Mouse (Mus musculus): ENCODE results near the gene 2310030G06Rik.

The 2310030G06Rik gene

DNA sequence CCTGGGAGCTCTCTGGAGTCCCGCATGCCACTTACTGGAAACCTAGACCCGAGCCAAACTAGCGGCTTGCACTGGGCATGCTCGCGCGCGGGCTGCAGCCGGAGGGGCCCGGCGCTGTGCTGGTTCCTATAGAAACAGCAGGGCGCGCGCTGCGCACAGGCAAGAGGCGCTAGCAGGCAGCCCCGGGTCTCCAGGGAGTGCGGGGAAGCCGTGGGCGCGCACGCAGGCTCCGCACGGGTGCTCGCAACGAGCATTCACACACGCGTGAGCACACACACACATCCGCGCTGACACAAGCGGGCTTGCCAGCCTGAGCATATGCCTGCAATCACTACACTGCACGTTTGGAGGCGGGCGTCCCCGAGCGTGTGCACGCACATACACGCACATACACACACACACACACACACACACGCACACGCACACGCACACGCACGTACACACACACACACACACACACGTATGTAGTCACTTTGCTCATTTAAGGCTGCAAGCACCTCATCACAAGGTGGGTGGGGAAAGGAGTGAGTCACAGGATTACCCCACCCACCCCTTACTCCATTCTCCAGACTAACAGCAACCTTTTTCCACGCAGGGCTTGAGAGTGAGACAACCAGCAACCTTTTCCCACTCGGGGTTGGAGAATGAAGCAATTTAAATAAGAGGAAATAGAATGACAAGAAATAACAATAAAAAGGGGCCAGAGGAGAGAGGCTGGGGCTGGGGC is 18.2 kb downstream of the 2310030G06Rik start:
- no peaks in the 10 kb centered on the region; the same call in none of the 2 replicates for H3K27me3 ChIP-seq (ENCODE audit: control insufficient read depth, insufficient read depth, low read length, poor library complexity, severe bottlenecking)
- peak; percentile 57 for DNase-seq (ENCODE audit: low read depth, low spot score)
- no peaks in the 10 kb centered on the region for H3K36me3 ChIP-seq (ENCODE audit: control insufficient read depth, insufficient read depth, low read length, poor library complexity, severe bottlenecking)

- no peak for DNase-seq (ENCODE audit: low read depth, low spot score)
- Histone ChIP-seq H3K36me3 (ENCODE audit: control insufficient read depth, insufficient read depth, low read length, poor library complexity, severe bottlenecking) (no peaks in the 10 kb centered on the region), H3K27me3 (ENCODE audit: control insufficient read depth, insufficient read depth, low read length, poor library complexity, severe bottlenecking) (no peaks in the 10 kb centered on the region; the same call in 1 of the 2 replicates)
Measured at GRCm38 (mm10) chr9:50727171-50727924, 19.0 kb downstream of the 2310030G06Rik start.

DNA sequence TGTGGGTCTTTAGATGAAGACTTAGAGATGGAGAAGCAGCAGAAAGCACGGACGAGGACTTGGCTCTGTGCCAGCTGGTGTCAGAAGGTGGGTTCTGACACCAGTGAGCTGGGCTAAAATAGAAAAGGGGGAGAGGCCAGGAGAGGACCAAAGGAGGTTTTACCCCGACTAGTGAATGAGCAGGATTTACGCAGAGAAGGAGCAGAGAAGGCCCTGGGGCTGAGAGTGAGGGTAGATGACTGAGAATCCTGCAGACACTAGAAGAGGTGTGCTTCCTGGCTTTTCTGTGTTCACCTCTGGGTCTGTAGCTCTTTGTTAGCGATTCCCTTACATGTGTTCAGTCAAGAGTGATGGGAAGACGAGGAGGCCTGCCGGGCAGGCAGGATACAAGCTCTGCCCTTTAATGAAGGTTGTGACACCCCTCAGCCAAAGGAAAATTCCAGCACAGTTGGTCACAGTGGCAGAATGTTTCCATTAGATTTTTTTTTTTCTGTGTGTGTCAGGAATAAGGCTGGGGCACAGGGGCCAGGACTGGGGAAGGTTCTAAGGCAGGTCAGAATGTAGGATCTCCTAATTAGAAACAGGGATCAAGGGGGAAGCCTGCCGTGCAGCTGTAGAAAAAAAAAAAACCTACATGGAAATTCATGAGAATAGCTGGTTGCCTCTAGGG is 20.3 kb downstream of the 2310030G06Rik start:
- no peak for DNase-seq (ENCODE audit: low read depth, low spot score)
- H3K27me3 ChIP-seq (ENCODE audit: control insufficient read depth, insufficient read depth, low read length, poor library complexity, severe bottlenecking), result no peaks in the 10 kb centered on the region; the same call in 1 of the 2 replicates
- H3K36me3 ChIP-seq (ENCODE audit: control insufficient read depth, insufficient read depth, low read length, poor library complexity, severe bottlenecking), result no peaks in the 10 kb centered on the region

DNA sequence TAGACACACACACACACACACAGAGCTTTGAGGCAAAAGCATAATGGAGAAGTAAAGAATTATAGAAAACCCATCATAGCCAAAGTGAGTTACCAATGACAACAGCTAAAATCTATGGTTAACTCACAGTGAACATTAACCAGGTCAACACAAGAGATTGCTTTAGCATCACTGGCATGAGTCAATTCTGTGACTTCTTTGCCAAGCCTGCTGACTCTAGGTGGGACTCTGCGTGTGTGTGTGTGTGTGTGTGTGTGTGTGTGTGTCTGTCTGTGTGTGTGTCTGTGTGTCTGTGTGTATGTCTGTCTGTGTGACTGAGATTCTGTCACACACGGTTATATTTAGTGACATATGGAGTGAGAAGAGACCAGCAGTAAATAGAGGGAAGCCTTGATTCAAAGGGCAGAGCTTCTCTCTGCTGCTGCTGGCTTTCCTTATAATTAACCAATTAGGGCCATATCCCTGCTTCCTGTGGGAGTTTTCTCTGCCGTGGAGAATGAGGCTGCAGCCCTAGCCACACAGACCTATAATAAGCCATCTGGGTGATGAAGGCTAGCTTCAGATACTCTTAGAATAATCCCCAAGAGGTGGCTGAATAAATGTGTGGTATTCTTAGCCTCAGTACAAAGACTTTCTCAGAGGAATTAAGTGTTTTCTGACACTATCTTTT is 21.5 kb downstream of the 2310030G06Rik start:
- Histone ChIP-seq H3K27me3 (ENCODE audit: control insufficient read depth, insufficient read depth, low read length, poor library complexity, severe bottlenecking) (no peaks in the 10 kb centered on the region; the same call in 1 of the 2 replicates), H3K36me3 (ENCODE audit: control insufficient read depth, insufficient read depth, low read length, poor library complexity, severe bottlenecking) (no peaks in the 10 kb centered on the region)
- DNase-seq (ENCODE audit: low read depth, low spot score), result no peak

GRCm38 (mm10) chr9:50724147-50724546 is 22.2 kb downstream of the 2310030G06Rik start:
- no peak for DNase-seq (ENCODE audit: low read depth, low spot score)
- no peaks in the 10 kb centered on the region for H3K36me3 ChIP-seq (ENCODE audit: control insufficient read depth, insufficient read depth, low read length, poor library complexity, severe bottlenecking)
- no peaks in the 10 kb centered on the region; the same call in 1 of the 2 replicates for H3K27me3 ChIP-seq (ENCODE audit: control insufficient read depth, insufficient read depth, low read length, poor library complexity, severe bottlenecking)

DNA sequence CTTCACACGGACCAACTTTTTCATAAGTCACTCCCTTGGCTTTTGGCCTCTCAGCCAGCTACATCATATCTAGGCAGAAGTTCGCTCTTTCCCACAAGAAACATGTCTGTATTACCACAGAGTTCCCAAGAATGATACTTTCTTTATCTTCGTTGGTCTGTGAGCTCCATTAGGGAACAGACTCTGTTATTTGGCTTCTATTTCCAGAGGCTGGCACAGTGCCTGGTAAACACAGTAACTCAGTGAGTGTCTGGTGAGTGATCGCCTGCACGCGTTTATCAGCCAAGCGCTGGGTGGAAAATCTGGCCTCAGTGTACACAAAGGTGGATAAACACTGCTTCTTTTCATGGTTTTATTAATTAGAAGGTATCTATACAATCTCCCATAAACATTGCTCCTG is 22.9 kb downstream of the 2310030G06Rik start:
- no peaks in the 10 kb centered on the region; the same call in 1 of the 2 replicates for H3K27me3 ChIP-seq (ENCODE audit: control insufficient read depth, insufficient read depth, low read length, poor library complexity, severe bottlenecking)

GRCm38 (mm10) chr9:50722451-50722911 is 23.9 kb downstream of the 2310030G06Rik start:
- Histone ChIP-seq H3K27me3 (ENCODE audit: control insufficient read depth, insufficient read depth, low read length, poor library complexity, severe bottlenecking) (no peaks in the 10 kb centered on the region; the same call in 1 of the 2 replicates), H3K36me3 (ENCODE audit: control insufficient read depth, insufficient read depth, low read length, poor library complexity, severe bottlenecking) (no peaks in the 10 kb centered on the region)
- DNase-seq (ENCODE audit: low read depth, low spot score), result no peak

More for the DNA sequence above, 22.9 kb downstream of the 2310030G06Rik start:
- no peak for DNase-seq (ENCODE audit: low read depth, low spot score)
- no peaks in the 10 kb centered on the region for H3K36me3 ChIP-seq (ENCODE audit: control insufficient read depth, insufficient read depth, low read length, poor library complexity, severe bottlenecking)

GRCm38 (mm10) chr9:50721061-50721460 is 25.3 kb downstream of the 2310030G06Rik start:
- no peaks in the 10 kb centered on the region for H3K36me3 ChIP-seq (ENCODE audit: control insufficient read depth, insufficient read depth, low read length, poor library complexity, severe bottlenecking)
- no peak for DNase-seq (ENCODE audit: low read depth, low spot score)
- H3K27me3 ChIP-seq (ENCODE audit: control insufficient read depth, insufficient read depth, low read length, poor library complexity, severe bottlenecking), result no peaks in the 10 kb centered on the region; the same call in 1 of the 2 replicates

- Histone ChIP-seq H3K27me3 (ENCODE audit: control insufficient read depth, insufficient read depth, low read length, poor library complexity, severe bottlenecking) (no peaks in the 10 kb centered on the region), H3K36me3 (ENCODE audit: control insufficient read depth, insufficient read depth, low read length, poor library complexity, severe bottlenecking) (no peaks in the 10 kb centered on the region)
- no peak for DNase-seq (ENCODE audit: low read depth, low spot score)
Measured at GRCm38 (mm10) chr9:50718878-50719277, 27.5 kb downstream of the 2310030G06Rik start.

DNA sequence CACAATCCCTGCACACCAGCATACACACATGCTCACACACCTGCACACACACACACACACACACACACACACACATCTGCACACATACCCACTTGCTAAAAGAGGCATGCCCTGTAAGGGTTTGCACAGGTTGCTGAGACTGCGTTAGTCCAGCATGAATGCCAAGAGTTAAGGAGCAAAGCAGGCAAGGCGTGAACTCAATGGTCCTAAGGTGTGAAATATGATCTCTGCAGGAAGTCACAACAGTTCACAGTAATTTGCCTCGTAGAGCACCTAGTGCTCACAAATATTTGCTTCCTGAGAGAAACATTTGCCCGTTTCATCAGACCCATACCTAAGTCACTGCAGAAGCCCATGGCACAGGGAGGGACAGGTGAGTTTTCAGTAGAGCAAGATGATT is 32.1 kb downstream of the 2310030G06Rik start:
- H3K36me3 ChIP-seq (ENCODE audit: control insufficient read depth, insufficient read depth, low read length, poor library complexity, severe bottlenecking), result no peaks in the 10 kb centered on the region
- DNase-seq (ENCODE audit: low read depth, low spot score), result no peak
- H3K27me3 ChIP-seq (ENCODE audit: control insufficient read depth, insufficient read depth, low read length, poor library complexity, severe bottlenecking), result no peaks in the 10 kb centered on the region

DNA sequence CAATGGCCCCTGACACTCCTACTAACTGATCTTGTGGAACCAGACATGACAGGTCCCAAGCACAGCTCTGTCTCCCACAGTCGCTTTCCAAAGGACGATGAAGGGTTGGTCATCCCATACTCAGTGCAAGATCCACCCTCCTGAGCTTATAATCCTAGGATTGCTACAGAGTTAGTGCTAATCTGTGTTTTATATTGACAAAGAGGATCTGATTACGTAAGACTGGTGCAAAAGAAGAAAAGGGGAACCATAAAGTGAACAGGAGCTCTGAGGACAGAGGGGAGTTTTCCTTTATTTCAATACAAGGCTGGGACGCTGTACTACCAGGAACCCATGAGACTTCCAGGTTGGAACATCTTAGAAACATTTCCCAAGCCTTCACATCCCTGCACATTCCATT is 35.0 kb downstream of the 2310030G06Rik start:
- Histone ChIP-seq H3K27me3 (ENCODE audit: control insufficient read depth, insufficient read depth, low read length, poor library complexity, severe bottlenecking) (no peaks in the 10 kb centered on the region), H3K36me3 (ENCODE audit: control insufficient read depth, insufficient read depth, low read length, poor library complexity, severe bottlenecking) (no peaks in the 10 kb centered on the region)
- DNase-seq (ENCODE audit: low read depth, low spot score), result no peak

DNA sequence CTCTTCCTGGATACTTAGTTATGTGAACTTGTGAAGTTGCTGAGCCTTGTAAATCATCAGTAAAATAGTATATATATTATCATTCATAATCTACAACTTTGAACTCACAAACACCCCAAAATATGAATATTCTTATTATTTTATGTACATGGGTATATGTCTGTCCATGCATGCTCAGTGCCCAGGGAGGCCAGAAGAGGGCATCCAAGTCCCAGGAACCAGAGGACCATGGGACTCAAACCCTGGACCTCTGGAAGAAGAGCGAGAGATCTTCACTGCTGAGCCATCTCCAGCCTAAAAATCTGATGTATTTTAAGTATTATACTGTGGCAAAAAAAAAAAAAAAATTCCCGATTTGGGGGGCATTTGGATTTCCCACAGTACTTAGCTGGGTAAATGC is 37.2 kb downstream of the 2310030G06Rik start:
- Histone ChIP-seq H3K36me3 (ENCODE audit: control insufficient read depth, insufficient read depth, low read length, poor library complexity, severe bottlenecking) (no peaks in the 10 kb centered on the region), H3K27me3 (ENCODE audit: control insufficient read depth, insufficient read depth, low read length, poor library complexity, severe bottlenecking) (no peaks in the 10 kb centered on the region)
- no peak for DNase-seq (ENCODE audit: low read depth, low spot score)

- Histone ChIP-seq H3K36me3 (ENCODE audit: control insufficient read depth, insufficient read depth, low read length, poor library complexity, severe bottlenecking) (no peaks in the 10 kb centered on the region), H3K27me3 (ENCODE audit: control insufficient read depth, insufficient read depth, low read length, poor library complexity, severe bottlenecking) (no peaks in the 10 kb centered on the region)
- no peak for DNase-seq (ENCODE audit: low read depth, low spot score)
Measured at GRCm38 (mm10) chr9:50704907-50705306, 41.4 kb downstream of the 2310030G06Rik start.

DNA sequence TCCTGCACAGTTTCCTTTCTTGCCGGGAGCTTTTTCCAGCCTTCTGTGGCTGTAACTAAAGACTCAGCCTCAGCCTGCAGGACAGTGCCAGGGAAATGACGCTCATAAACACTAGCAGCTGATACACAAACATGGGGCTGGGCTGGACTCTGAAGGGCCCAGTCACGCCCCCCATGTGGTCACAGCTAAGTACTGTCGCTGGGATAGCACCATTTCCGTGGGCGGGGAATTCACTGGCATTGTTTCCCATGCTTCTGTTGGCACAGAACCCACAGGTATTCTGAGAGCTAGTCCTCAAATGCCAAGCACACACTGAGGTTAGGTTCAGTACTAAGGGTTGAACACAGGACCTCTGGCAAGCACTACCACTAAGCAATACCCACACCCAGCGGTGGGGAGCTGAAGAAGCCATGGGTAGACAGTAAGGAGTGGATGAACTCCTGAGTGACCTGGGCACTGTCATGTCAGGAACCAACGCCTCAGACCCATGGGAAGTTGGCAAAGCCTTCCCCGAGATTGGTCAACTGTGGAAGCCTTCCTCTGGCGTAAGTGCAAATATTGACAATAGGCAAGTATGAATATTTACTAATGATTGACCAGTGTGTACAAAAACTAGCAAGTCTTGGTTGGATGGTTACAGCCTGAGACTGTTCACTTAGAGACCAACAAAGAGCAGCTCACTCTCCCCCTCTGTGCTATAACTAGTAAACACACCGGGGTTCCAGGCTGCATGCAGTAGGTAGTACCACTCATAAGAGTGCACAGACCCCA is 45.2 kb downstream of the 2310030G06Rik start:
- DNase-seq (ENCODE audit: low read depth, low spot score), result no peak
- H3K27me3 ChIP-seq (ENCODE audit: control insufficient read depth, insufficient read depth, low read length, poor library complexity, severe bottlenecking), result no peaks in the 10 kb centered on the region; the same call in 1 of the 2 replicates
- H3K36me3 ChIP-seq (ENCODE audit: control insufficient read depth, insufficient read depth, low read length, poor library complexity, severe bottlenecking), result no peaks in the 10 kb centered on the region

All from splenic B cell, adult 2 months (primary cell).